Mouse (Mus musculus): ENCODE data around the gene Cyp11a1.

The Cyp11a1 gene

DNA sequence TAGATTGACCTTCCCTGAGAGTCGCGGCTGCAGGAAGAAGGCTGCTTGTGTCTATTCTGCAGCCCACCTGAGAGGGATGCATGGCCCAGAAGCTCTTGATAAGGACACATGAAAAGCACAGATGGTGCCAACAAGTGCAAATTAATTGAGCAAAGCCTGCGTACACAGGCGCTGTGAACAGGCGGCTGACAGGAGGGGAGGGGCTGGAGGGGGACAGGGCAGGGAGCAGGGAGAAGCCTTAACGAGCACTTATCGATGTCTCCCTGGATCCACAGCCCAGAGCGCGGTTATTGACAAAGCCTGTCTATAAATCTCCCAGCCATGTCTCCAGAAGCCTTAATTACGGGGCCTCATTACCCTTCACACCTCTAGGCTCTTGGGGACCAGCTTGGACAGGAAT, 38.6 kb downstream of the Cyp11a1 start:
- no peak for DNase-seq (ENCODE audit: low spot score)

- DNase-seq (ENCODE audit: low spot score): no peak
These were observed 39.4 kb downstream of the Cyp11a1 start for GRCm38 (mm10) chr9:58045646-58046045.

GRCm38 (mm10) chr9:58047061-58047460, 40.9 kb downstream of the Cyp11a1 start:
- DNase-seq (ENCODE audit: low spot score): no peak

- DNase-seq (ENCODE audit: low spot score): no peak
These were observed 42.4 kb downstream of the Cyp11a1 start for GRCm38 (mm10) chr9:58048621-58049020.

DNA sequence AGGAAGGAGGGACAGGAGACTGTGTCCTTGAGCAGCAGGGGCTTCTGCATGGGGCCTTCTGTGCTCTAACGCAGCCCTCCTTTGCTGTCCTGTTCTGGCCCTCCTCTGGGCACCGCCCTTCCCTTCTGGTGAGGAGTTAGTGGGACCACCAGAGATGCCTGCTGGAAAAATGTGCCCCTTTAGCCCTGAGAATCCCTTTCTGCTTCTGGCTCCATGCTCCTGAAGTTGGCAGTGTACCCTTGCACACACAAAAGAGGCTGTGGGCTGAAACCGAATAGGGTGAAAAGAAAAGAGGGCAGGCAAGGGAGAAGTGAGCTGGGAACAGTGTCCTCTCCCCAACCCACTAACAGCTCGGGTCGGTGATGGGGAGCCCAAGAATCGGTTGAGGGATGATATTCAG, 43.0 kb downstream of the Cyp11a1 start:
- DNase-seq (ENCODE audit: low spot score): no peak

- no peak for DNase-seq (ENCODE audit: low spot score)
These were observed 43.6 kb downstream of the Cyp11a1 start for GRCm38 (mm10) chr9:58049861-58050260.

GRCm38 (mm10) chr9:58051937-58052336, 45.7 kb downstream of the Cyp11a1 start:
- no peak for DNase-seq (ENCODE audit: low spot score)

- peak; percentile 35 for DNase-seq (ENCODE audit: low spot score)
These were observed 46.9 kb downstream of the Cyp11a1 start for GRCm38 (mm10) chr9:58053102-58053501.

- DNase-seq (ENCODE audit: low spot score): no peak
These were observed 47.3 kb downstream of the Cyp11a1 start for GRCm38 (mm10) chr9:58053544-58053943.

GRCm38 (mm10) chr9:58054032-58054431, 47.8 kb downstream of the Cyp11a1 start:
- DNase-seq (ENCODE audit: low spot score): no peak

GRCm38 (mm10) chr9:58055666-58056065, 49.5 kb downstream of the Cyp11a1 start:
- no peak for DNase-seq (ENCODE audit: low spot score)

DNA sequence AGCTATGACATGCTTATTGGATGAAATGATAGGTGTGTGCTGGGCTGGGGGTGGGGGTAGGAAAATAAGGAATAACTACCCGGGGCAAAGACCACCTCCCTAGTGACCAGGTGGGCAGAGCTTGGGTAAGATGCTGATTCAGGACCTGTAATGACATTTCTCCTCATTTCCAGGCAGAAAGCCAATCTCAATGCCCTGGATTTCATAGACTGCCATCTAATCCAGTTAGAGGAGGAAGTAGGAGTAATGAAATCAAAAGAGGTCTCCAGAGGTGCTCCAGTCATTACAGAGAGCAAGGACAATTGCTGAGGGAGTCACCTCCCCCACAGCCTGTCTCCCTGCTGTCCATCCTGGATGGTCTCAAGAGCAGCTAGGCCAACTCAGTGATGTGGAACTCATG, 53.7 kb downstream of the Cyp11a1 start:
- no peak for DNase-seq (ENCODE audit: low spot score)

DNA sequence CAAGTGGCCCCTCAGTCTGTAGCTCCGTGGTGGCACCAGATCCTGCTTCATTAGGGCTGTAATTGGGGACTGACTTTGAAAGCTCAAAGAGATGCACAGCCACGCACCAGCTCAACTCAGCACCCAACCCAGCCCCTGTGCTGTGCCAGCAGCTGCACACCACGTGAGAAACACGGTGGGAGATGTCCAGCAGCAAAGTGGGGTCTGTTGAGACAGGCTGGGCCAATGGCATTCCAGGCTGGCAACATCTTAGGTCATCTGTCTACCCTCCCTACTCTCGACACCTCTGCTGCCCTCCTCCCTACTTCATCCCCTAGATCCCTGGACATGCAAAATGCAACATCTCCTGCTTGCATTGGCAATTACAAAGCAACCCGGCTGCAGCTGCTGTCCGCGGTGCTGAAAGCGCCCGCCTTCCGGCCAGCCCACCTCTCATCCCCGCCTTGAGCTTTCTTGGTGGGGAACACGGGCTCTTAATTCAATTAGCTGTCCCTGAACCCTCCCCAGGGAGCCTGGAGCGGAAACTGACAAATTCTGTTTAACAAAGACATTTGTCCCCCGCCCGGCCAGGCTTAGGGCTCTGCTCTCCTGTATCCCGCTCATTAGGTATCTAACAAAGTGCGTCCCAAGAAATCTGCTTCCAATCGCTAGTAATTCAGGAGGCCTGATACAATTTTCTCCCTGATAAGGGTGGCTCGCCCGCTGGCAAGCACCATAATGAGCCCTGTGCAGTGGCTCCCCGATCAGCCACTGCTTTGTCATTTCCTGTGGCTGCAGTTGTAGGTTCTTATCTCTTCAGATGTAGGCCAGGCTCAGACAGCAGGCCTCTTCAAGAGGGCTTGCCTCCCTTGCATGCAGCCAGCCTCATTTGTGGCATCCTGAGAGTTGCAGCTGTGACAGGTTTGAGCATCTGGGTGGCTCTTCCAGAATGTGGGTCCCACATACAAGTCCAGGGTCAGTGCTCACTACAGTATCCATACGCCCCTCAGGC, 54.8 kb downstream of the Cyp11a1 start:
- DNase-seq (ENCODE audit: low spot score): peak; percentile 64

DNA sequence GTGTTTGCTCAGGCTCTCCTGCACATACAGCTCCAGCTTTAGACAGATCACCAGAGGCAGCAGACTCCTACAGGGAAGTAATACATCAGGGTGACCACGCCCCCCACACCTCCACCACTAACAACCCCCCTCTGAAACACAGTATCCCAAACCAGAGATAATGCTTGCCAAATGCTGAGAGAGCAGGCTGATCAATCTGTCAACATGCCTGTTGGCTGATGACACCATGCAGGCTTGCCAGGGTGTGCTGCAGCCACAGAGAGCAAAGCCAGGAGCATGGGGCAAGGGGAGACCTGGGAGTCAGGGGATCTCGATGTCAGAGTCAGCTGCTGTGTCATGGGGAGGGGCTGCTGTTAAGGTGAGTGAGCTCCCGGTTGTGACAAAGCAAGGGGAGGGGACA, 57.3 kb downstream of the Cyp11a1 start, which contains the start of gene Stra6:
Gene Stra6, plus strand, starts transcription at position 258 of the 400 bp plus-strand sequence.
- DNase-seq (ENCODE audit: low spot score): no peak

DNA sequence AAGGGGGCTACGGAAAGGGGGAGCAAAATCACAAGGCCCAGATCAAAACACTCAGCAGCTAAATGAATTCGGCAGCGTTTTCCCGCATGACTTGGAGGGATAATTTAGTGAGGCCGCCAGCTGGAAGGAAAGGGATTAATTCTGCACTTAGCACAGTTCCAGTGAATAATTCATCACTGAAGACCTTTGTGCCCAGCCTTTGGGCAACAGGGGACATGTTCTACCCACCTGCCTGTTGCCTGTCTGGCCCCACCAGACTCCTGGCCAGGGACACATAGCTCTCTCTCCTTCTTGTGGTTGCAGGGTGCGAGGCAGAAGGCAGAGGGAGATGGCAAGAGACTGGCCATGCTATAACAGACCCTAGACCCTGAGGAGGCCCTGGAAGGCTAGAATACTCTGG, 59.3 kb downstream of the Cyp11a1 start:
- DNase-seq (ENCODE audit: low spot score): no peak

DNA sequence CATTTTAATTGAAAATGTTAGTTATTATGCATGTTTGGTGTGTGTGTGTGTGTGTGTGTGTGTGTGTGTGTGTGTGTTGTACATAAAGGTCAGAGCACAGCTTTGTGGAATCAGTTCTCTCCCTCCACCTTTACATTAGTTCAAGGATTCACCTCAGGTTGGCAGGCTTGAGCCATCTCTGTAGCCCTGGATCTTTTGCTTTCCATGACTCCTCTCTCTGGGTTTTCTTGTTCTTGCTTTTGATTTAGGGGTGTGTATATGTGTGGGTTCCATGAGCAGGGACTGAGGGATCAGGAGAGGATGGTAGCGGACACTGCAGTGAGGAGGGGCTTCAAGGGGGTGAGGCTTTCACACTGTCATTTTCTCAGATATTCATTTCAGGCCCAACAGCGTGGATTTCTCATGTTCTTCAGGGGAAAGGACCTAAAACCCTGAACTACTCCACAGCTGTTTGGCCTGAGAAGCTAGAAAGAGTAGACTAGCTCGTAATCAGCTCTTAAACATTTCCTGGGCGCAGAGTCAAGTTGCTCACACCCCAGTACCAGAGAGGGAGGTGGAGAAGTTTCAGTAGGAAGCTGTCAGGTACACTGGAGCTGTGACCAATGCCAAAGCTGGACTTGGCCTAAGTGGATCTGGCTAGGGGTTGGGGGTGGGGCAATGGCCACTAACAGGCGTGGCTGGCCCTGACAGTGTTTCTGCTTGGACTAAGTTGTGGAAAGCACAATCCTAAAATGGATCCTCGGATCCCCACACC, 59.9 kb downstream of the Cyp11a1 start:
- no peak for DNase-seq (ENCODE audit: low spot score)

- no peak for DNase-seq (ENCODE audit: low spot score)
These were observed 60.5 kb downstream of the Cyp11a1 start for GRCm38 (mm10) chr9:58066731-58067095.

DNA sequence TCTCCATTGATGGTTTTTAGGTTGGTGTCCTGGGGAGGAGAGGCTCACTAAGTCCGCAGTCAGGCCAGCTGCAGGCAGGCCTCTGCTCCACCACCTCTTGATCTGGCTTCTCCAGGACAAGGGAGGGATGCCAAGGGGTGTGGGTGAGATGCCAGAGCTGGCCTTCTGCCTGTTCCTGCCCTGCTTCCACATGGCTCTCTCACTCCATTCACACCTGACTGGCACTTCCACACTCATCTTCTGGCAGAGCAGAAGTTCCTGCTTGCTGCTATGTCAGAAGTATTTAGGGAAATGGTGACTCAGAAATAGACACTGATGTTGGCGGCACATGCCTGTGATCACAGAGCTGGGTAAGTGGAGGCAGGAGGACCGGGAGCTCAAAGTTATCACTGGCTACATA, 61.3 kb downstream of the Cyp11a1 start:
- DNase-seq (ENCODE audit: low spot score): no peak

DNA sequence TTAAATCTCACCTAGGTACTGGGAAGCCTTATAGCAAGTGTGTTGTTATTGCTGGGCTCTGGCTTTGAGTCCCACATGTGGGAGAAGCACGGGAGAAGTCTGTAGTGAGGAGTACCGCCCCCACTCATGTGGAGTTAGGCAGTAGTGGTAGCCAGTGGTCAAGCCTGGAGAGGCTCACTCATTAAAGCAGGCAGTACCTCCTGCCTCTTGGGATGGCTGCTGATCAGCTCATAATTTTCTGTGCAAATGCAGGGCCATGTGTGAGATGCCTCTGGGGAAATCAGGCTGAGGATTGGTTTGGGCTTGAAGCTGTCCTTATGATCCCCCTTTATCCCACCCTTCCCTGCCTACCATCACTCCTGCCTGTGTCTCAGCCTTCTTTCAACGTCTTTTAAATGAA, 68.3 kb downstream of the Cyp11a1 start:
- DNase-seq (ENCODE audit: low spot score): no peak
